Mouse (Mus musculus) C2C12 (cell line): Measurements from ENCODE around the gene Tsr3.

Source experiments
- CEBPB ChIP-seq: IDR thresholded peaks from one replicate; pipeline ENCODE4 v1.6.1; 2011; ENCODE audit warnings: low read depth, mild to moderate bottlenecking, control low read depth, moderate library complexity
- CTCF ChIP-seq: IDR thresholded peaks from one replicate; pipeline ENCODE4 v1.5.1; 2011; ENCODE audit not compliant: control insufficient read depth, insufficient read depth, insufficient read length
- FOSL1 ChIP-seq: IDR thresholded peaks from one replicate; pipeline ENCODE4 v1.8.0; 2011; ENCODE audit warnings: mild to moderate bottlenecking, low read length; ENCODE audit not compliant: poor library complexity, insufficient read depth, severe bottlenecking
- MYOD1 ChIP-seq: IDR thresholded peaks from one replicate; pipeline ENCODE4 v1.6.1; 2011; ENCODE audit warnings: low read depth; ENCODE audit not compliant: control insufficient read depth, insufficient read length

DNA sequence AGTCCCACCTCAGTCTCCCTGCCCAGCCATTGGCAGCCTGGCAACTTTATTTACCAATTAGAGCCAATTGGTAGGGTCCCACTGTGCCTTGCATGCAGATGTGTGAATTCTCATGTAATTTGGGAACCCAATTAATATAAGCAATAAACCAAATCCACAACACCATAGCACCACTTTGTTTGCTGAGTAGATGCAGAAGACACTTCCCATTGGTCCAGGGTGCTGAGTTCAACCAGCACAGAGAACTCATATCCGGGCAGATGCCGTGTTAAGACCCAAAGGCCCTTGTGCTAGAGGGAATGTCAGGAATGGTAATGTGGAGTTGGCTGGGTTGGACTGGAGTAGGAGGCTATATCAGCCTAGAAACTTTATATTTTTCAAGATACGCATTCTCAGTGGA lies 35.9 kb downstream of the Tsr3 start:
- TF ChIP-seq CTCF (no peak), FOSL1 (no peak), MYOD1 (no peak), CEBPB (no peak)
